Comparison of ENCODE assay signal across 8 mouse cellular contexts in the genomic region with DNA sequence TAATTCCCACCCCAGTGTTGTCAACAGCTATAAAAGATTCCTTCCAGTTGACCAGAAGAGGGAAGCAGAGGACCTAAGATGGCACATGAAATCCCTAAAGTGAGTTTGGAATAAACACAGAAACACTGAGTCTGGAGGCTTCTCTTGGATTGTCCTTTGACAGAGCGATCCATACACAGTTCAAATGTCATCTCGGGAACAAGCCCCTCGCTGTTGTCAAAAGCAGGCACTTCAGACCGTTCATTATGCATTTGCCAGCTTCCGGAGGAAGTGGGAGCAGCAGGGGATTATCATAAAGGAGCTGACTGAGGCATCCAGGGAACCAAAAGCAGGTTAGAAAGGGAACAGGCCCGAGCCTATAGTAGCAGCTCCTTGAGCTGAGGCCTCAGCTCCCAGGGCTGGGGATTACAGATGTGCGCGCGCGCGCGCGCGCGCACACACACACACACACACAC. TPM values are rescaled to one million over a fixed set of nuclear protein-coding genes. Genes with fewer than 3 reads are reported as not detected.
DNase-seq lines count a peak whose midpoint lies in the region; ATAC-seq lines count a peak whose summit lies in the region.
"Had no signal": no experiment of that assay in that cellular context is flagged by ENCODE, and none has a peak within 500 bp of the region (broad histone marks: within the 10 kb centered on the region; RNA-seq: fewer than 3 reads in every experiment).

No protein-coding gene starts in this region.

- ATAC-seq in heart, embryonic 16.5 days (replicated peaks; ENCODE audit: extremely low read depth, insufficient read depth, low FRiP score), result peak; percentile 32
- peak; percentile 80 for ATAC-seq in midbrain, embryonic 15.5 days (replicated peaks)
- no peak for ATAC-seq in megakaryocyte-erythroid progenitor cell, adult 5-6 weeks (replicated peaks; ENCODE audit: low FRiP score, low TSS enrichment, poor library complexity, severe bottlenecking)

- no peaks in the 10 kb centered on the region for H3K4me1 ChIP-seq in heart, embryonic 16.5 days (ENCODE audit: control insufficient read depth, insufficient read depth, low read length)
- H3K4me1 ChIP-seq in midbrain, embryonic 15.5 days, result peaks cover 5% of the 10 kb centered on the region; the same call in 1 of the 2 replicates

- no peaks in the 10 kb centered on the region for H3K27me3 ChIP-seq in heart, embryonic 16.5 days (ENCODE audit: control insufficient read depth, insufficient read depth, low read length)
- H3K27me3 ChIP-seq in midbrain, embryonic 15.5 days (replicated peaks), result no peaks in the 10 kb centered on the region

- WGBS in heart, embryonic 16.5 days, result 24% methylated on average over 15 of the region's 15 CpGs
- 29% methylated on average over 15 of the region's 15 CpGs for WGBS in midbrain, embryonic 15.5 days

- peak overlapping the region; percentile 54 for H3K4me2 ChIP-seq in heart, embryonic 16.5 days (ENCODE audit: low read depth, low read length)
- peak overlapping the region; percentile 40 for H3K4me2 ChIP-seq in midbrain, embryonic 15.5 days

- H3K4me3 ChIP-seq in heart, embryonic 16.5 days (ENCODE audit: low read length), result peak overlapping the region; percentile 32
- no peak overlapping the region for H3K4me3 ChIP-seq in midbrain, embryonic 15.5 days

- H3K9ac ChIP-seq in heart, embryonic 16.5 days (ENCODE audit: low read length), result peak overlapping the region; percentile 56; the same call in 1 of the 2 replicates
- no peak overlapping the region for H3K9ac ChIP-seq in midbrain, embryonic 15.5 days

- no peaks in the 10 kb centered on the region for H3K36me3 ChIP-seq in heart, embryonic 16.5 days (ENCODE audit: control insufficient read depth, insufficient read depth)
- H3K36me3 ChIP-seq in midbrain, embryonic 15.5 days (replicated peaks), result no peaks in the 10 kb centered on the region

- no peak overlapping the region for H3K27ac ChIP-seq in heart, embryonic 16.5 days (ENCODE audit: low read length)
- peak overlapping the region; percentile 47 for H3K27ac ChIP-seq in midbrain, embryonic 15.5 days

- no peaks in the 10 kb centered on the region for H3K9me3 ChIP-seq in heart, embryonic 16.5 days (replicated peaks; ENCODE audit: control insufficient read depth, low read length)
- no peaks in the 10 kb centered on the region for H3K9me3 ChIP-seq in midbrain, embryonic 15.5 days

- intact Hi-C loops in left cerebral cortex, postnatal 14 days (cut with DNase I), result loop anchor here (5.0 kb wide), 2 partner anchors 154 to 194 kb away; a partner anchor contains a TSS

- DNase-seq in Muller cell, postnatal 12 days (ENCODE audit: inconsistent ontology term), result peak; percentile 71
- peak; percentile 81 for DNase-seq in embryo, embryonic 10 days (ENCODE audit: low spot score)
- peak; percentile 26 to 55 for DNase-seq in left cerebral cortex, postnatal 14 days (ENCODE audit: low spot score in 2 of 2)
- no peak for DNase-seq in testis, postnatal 10 days (ENCODE audit: low spot score)

RNA-seq across cellular contexts. Expression of a gene that starts 57.1 kb away (rescaled TPM):
- 0.34 and 0.50 TPM in 2 replicates for polyA plus RNA-seq in heart, embryonic 16.5 days (2015; fragmentation: Nextera tagmentation; extraction: Ambion mirVana)
- under 1 TPM in 1 of 2 experiments, not detected in 1; 0.13 TPM for total RNA-seq in left cerebral cortex, postnatal 14 days (2021)
- not detected in 2 replicates for polyA plus RNA-seq in midbrain, embryonic 15.5 days (2015; fragmentation: Nextera tagmentation; extraction: Ambion mirVana)
- not detected in 2 replicates for total RNA-seq in megakaryocyte-erythroid progenitor cell, adult 5-6 weeks (2014; fragmentation: Nextera tagmentation)
- not detected in 2 replicates for total RNA-seq in megakaryocyte-erythroid progenitor cell, adult 5-6 weeks (2017)
- total RNA-seq: hematopoietic stem cell, adult 5-6 weeks had no signal
